Mouse (Mus musculus) neural tube, embryonic 12.5 days (tissue): Measurements from ENCODE around the gene Gm3233. TPM values are rescaled to one million over a fixed set of nuclear protein-coding genes. Genes with fewer than 3 reads are reported as not detected.
"Not testable (repeated sequence)": the region's sequence is repeated elsewhere in the genome, so short reads cannot be mapped to it uniquely, and the experiment has no call there.

ENCODE experiments used
- ATAC-seq: fragments of 200-750 bp; cut with Nextera tagmentation; 2 replicates; pipeline ENCODE4 v1.8.0; 2017; ENCODE audit warnings: low read depth, mild to moderate bottlenecking, moderate TSS enrichment, moderate library complexity; ENCODE audit not compliant: low FRiP score
- H3K27ac ChIP-seq: fragments of 300-500 bp; sonication (generic); 2 replicates; pipeline ENCODE4 v1.5.1; 2016
- H3K27me3 ChIP-seq: fragments of 300-500 bp; sonication (generic); replicated peaks from 2 replicates; pipeline ENCODE4 v1.6.1; 2016; ENCODE audit warnings: mild to moderate bottlenecking
- H3K36me3 ChIP-seq: fragments of 300-500 bp; sonication (generic); 2 replicates; pipeline ENCODE4 v1.6.1; 2016; ENCODE audit warnings: mild to moderate bottlenecking
- H3K4me1 ChIP-seq: fragments of 300-500 bp; sonication (generic); 2 replicates; pipeline ENCODE4 v1.6.1; 2016
- H3K4me2 ChIP-seq: fragments of 300-500 bp; sonication (generic); replicated peaks from 2 replicates; pipeline ENCODE4 v1.6.1; 2016; ENCODE audit warnings: mild to moderate bottlenecking
- H3K4me3 ChIP-seq: fragments of 300-500 bp; sonication (generic); 2 replicates; pipeline ENCODE4 v1.5.1; 2016
- H3K9ac ChIP-seq: fragments of 300-500 bp; sonication (generic); 2 replicates; pipeline ENCODE4 v1.6.1; 2016; ENCODE audit warnings: mild to moderate bottlenecking
- H3K9me3 ChIP-seq: fragments of 300-500 bp; sonication (generic); 2 replicates; pipeline ENCODE4 v1.6.1; 2016; ENCODE audit warnings: mild to moderate bottlenecking
- WGBS: fragments of 180-500 bp; shearing (Covaris S2); methylation state at CpG from one replicate; pipeline ENCODE4 v1.1.7; 2016; 5-methylcytosine and 5-hydroxymethylcytosine counted together
- polyA plus RNA-seq: library from polyadenylated mRNA; unstranded; fragments of >200 nt; fragmentation: Nextera tagmentation; extraction: Ambion mirVana; gene quantifications from 2 replicates; pipeline ENCODE4 v1.2.1, GENCODE M21; 2016

Gene Gm3233
- not detected in 2 replicates for polyA plus RNA-seq

DNA sequence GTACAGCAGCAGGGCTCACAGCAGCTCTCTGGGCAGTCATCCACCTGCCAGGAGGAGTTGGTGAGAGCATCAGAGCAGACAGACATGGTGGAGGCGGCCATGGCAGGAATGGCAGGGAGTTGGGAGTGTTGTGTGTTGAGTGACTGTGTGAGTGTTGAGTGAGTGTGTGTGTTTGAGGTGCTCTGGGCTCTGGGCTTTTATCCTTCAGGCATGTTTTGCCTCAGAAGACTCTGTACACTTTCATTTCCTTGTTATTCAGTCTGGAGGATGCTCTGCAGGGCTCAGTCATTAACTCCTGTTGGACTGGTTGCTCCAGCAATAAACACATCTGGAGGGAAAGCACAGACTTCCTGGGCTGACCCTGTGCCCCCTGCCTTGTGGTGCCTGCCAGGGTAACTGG is at the start of gene Gm3233:
TSS of gene Gm3233 (minus strand) at position 101 of the 400 bp plus-strand sequence.
- WGBS: 40% methylated on average over 1 of the region's 1 CpGs
- H3K9me3 ChIP-seq, H3K9ac ChIP-seq, H3K27ac ChIP-seq, H3K36me3 ChIP-seq, H3K27me3 ChIP-seq, H3K4me1 ChIP-seq, ATAC-seq, H3K4me3 ChIP-seq, H3K4me2 ChIP-seq: not testable (repeated sequence)

DNA sequence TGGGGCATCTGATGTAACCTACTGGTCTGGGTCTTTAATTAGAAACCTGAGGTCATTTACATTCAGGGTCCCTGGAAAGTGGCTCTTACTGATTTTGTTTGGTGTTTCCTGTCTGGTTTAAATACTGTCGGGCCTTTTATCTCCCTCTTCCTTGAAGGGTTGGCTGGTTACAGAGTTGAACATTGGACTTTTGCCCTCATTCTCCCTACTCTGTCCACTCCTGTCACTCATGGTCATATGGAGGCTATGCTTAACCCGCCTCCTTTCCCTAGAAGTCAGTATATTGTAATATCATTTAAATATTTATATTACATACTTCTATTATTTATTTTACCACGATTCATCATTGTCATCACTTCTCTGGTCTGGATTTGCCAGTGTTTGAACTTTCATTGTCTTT is 44.6 kb upstream of the Gm3233 start:
- Histone ChIP-seq H3K4me3 (no peak overlapping the region), H3K4me1 (0 out of 2 replicates have a peak, but pooled peaks cover 2% of the 10 kb centered on the region), H3K9me3 (no peaks in the 10 kb centered on the region), H3K9ac (no peak overlapping the region), H3K27ac (no peak overlapping the region), H3K36me3 (no peaks in the 10 kb centered on the region), H3K4me2 (no peak overlapping the region), H3K27me3 (no peaks in the 10 kb centered on the region)
- 83% methylated on average over 3 of the region's 3 CpGs for WGBS
- no peak for ATAC-seq

DNA sequence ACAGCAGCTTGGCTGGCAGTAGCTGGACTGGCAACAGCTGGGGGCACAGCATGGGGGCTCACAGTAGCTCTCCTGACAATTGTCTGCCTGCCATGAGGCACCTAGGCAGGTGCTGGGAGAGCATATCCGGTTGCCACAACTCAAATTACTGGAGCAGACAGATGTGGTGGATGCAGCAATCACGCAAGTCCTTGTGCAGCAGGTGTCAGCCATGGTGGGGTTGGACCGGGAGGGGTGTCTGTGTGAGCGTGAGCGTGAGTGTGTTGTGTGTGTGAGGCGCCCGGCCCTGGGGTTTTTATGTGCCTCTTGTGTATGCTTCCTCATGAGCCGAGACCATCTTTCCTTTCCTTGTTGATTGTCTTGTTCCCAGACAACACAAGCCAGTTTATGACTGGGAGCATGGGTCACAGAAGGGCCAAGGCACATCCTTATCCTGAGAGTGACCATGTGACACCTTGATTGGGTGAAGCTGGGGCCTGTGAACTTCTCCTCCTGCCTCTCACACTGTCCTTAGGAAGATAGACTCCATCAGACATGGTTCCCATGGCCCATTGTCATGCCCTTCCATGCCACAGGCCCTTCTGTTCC is 39.5 kb upstream of the Gm3233 start, which contains the start of gene Gm19668:
TSS of gene Gm19668 (minus strand) at position 213 of the 588 bp plus-strand sequence.
- no peaks in the 10 kb centered on the region for H3K27me3 ChIP-seq
- H3K9ac ChIP-seq: no peak within 1 kb of the TSS
- peak; percentile 54; the same call in 1 of the 2 replicates for ATAC-seq
- H3K4me1 ChIP-seq: peaks cover 15% of the 10 kb centered on the region
- no peaks in the 10 kb centered on the region for H3K36me3 ChIP-seq
- no peaks in the 10 kb centered on the region for H3K9me3 ChIP-seq
- H3K27ac ChIP-seq: no peak within 1 kb of the TSS
- H3K4me3 ChIP-seq: no peak within 1 kb of the TSS
- H3K4me2 ChIP-seq: no peak within 1 kb of the TSS
- WGBS: 41% methylated on average over 8 of the region's 8 CpGs

DNA sequence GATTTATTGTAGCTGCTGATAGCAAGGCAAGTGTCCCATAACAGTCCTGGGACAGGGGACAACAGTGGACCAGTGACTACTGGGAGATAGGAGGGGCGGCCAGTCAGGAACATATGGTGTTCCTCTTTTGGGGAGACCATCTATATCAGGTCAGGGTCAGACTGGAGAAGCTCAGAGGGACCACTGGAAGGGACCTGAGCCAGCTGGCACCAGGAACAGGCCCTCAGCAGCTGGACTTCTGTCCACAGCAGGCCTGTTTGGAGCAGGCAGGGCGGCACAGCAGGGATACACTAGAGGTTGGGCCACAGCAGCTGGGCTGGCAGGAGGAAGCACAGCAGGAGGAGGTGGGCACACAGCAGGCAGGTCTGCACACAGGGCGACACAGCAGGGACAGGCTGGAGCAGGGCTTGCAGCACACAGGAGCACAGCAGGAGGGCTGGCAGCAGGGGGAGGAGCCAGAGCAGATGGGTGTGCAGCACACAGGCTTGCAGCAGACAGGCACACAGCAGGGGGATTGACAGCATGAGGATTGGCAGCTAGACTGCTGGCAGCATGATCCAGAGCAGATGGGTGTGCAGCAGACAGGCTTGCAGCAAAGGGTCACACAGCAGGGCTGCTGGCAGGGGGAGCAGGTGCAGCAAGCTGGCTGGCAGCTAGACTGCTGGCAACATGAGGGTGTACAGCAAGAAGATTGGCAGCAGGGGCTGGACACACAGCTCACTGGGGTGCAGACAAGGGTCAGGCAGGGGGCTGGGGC is 38.9 kb upstream of the Gm3233 start:
- 0 out of 2 replicates have a peak, but pooled peaks have one; percentile 38 for ATAC-seq
- not testable (repeated sequence) for H3K36me3 ChIP-seq, H3K4me3 ChIP-seq, H3K9ac ChIP-seq, H3K27ac ChIP-seq, H3K27me3 ChIP-seq, H3K9me3 ChIP-seq, H3K4me2 ChIP-seq
- WGBS: 31% methylated on average over 3 of the region's 3 CpGs
- H3K4me1 ChIP-seq: peaks cover 15% of the 10 kb centered on the region

DNA sequence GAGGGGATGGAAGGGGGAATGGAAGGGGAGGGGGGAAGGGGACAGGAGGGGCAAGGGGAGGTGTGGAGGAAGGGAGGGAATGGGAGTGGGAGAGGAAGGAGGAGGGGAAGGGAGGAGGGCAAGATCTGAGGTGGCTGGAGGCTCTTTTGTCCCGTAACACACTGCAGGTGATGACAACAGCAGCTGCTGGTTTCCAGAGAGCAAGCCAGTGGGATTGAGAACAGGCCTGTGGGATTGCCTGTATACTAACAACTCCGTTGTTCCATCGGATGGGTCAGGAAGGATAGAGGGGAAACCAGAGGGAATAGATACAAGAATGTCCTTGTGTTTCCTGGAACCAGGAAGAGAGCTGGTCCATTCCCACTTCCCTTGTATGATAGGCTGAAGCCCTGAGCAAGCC is 38.2 kb upstream of the Gm3233 start:
- Histone ChIP-seq H3K4me3 (no peak overlapping the region), H3K27me3 (no peaks in the 10 kb centered on the region), H3K4me2 (no peak overlapping the region), H3K9me3 (no peaks in the 10 kb centered on the region), H3K36me3 (no peaks in the 10 kb centered on the region), H3K9ac (no peak overlapping the region), H3K27ac (no peak overlapping the region), H3K4me1 (peaks cover 15% of the 10 kb centered on the region)
- ATAC-seq: no peak
- 13% methylated on average over 3 of the region's 3 CpGs for WGBS

DNA sequence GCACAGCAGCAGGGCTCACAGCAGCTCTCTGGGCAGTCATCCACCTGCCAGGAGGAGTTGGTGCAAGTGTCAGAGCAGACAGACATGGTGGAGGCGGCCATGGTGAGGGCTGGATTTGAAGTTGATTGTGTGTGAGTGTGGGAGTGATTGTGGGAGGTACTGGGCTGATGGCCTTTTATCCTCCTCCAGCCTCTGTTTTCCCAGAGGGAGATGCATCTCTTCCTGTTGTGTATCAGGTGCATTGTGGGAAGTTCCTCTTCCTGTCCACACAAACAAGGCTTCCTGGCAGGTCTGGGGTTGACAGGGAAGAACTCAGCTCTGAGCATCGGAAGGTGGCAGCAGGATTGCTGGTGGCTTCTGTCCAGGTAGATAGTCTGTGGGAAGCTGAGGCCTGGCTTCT is 35.5 kb upstream of the Gm3233 start, which contains the start of gene Gm9639:
TSS of gene Gm9639 (minus strand) at position 101 of the 400 bp plus-strand sequence.
- H3K36me3 ChIP-seq: no peaks in the 10 kb centered on the region
- H3K4me1 ChIP-seq: peaks cover 15% of the 10 kb centered on the region
- H3K9ac ChIP-seq: no peak within 1 kb of the TSS
- WGBS: 56% methylated on average over 2 of the region's 2 CpGs
- H3K9me3 ChIP-seq: no peaks in the 10 kb centered on the region
- H3K27ac ChIP-seq: no peak within 1 kb of the TSS
- ATAC-seq: no peak
- H3K4me2 ChIP-seq: no peak within 1 kb of the TSS
- H3K4me3 ChIP-seq: no peak within 1 kb of the TSS
- H3K27me3 ChIP-seq: no peaks in the 10 kb centered on the region

DNA sequence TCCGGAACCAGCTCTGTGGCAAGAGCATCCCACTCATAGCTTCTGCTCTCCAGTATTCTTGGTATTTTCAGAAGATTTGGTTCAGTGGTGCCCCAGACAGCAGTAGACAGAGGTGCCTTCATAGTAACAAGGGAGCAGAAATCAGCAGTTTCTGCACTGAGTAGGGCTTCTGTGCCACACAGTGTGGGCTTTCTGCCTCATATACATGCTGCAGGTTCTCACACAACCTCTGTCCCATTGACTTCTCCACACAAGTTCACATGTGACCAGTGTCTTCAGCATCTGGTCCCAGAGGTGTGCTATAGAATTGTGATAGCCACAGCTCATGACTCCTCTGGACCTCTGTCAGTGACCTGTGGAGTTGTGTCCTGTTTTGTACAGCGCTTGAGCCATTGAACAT is 29.1 kb upstream of the Gm3233 start:
- 76% methylated on average over 2 of the region's 2 CpGs for WGBS
- no peaks in the 10 kb centered on the region for H3K9me3 ChIP-seq
- H3K4me1 ChIP-seq: no peaks in the 10 kb centered on the region
- no peak overlapping the region for H3K27ac ChIP-seq
- H3K36me3 ChIP-seq: no peaks in the 10 kb centered on the region
- no peak overlapping the region for H3K9ac ChIP-seq
- ATAC-seq: no peak
- no peak overlapping the region for H3K4me3 ChIP-seq
- no peaks in the 10 kb centered on the region for H3K27me3 ChIP-seq
- H3K4me2 ChIP-seq: no peak overlapping the region

DNA sequence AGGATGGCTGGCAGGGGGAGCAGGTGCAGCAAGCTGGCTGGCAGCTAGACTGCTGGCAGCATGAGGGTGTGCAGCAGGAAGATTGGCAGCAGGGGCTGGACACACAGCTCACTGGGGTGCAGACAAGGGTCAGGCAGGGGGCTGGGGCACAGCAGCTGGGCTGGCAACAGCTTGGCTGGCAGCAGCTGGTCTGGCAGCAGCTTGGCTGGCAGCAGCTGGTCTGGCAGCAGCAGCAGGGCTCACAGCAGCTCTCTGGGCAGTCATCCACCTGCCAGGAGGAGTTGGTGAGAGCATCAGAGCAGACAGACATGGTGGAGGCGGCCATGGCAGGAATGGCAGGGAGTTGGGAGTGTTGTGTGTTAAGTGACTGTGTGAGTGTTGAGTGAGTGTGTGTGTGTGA is 28.4 kb upstream of the Gm3233 start, which contains the start of gene Gm7137:
TSS of gene Gm7137 (minus strand) at position 325 of the 400 bp plus-strand sequence.
- not testable (repeated sequence) for H3K9ac ChIP-seq, ATAC-seq, H3K27ac ChIP-seq, H3K4me3 ChIP-seq, H3K4me2 ChIP-seq, H3K27me3 ChIP-seq, H3K4me1 ChIP-seq, H3K9me3 ChIP-seq, H3K36me3 ChIP-seq
- 44% methylated on average over 1 of the region's 1 CpGs for WGBS

DNA sequence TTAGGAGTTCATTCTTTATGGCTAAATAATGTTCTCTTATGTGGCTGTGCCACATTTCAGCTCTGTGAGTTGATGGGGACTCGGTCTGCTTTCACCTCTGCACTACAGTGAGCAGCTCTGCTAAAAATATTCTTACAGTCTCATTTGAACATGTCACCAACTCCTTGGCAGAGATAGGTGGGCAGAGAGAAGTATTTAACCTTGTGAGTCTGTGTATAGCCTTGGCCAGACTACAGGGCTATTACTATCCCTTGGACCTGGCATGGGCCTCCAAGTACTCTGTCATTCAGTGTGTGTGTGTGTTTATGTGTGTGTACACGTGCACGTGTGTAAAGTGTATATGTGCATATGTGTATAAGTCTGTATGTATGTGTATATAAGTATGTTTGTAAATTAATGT is 23.9 kb upstream of the Gm3233 start:
- not testable (repeated sequence) for H3K4me1 ChIP-seq, H3K9me3 ChIP-seq, H3K9ac ChIP-seq, H3K4me3 ChIP-seq, H3K27me3 ChIP-seq, H3K4me2 ChIP-seq, H3K36me3 ChIP-seq, H3K27ac ChIP-seq, ATAC-seq
- WGBS: 88% methylated on average over 2 of the region's 3 CpGs

DNA sequence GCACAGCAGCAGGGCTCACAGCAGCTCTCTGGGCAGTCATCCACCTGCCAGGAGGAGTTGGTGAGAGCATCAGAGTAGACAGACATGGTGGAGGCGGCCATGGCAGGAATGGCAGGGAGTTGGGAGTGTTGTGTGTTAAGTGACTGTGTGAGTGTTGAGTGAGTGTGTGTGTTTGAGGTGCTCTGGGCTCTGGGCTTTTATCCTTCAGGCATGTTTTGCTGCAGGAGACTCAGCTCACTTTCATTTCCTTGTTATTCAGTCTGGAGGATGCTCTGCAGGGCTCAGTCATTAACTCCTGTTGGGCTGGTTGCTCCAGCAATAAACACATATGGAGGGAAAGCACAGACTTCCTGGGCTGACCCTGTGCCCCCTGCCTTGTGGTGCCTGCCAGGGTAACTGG is 23.0 kb upstream of the Gm3233 start, which contains the start of gene Gm3250:
TSS of gene Gm3250 (minus strand) at position 101 of the 400 bp plus-strand sequence.
- 50% methylated on average over 1 of the region's 1 CpGs for WGBS
- not testable (repeated sequence) for H3K4me2 ChIP-seq, ATAC-seq, H3K27ac ChIP-seq, H3K4me1 ChIP-seq, H3K36me3 ChIP-seq, H3K9me3 ChIP-seq, H3K9ac ChIP-seq, H3K27me3 ChIP-seq, H3K4me3 ChIP-seq

DNA sequence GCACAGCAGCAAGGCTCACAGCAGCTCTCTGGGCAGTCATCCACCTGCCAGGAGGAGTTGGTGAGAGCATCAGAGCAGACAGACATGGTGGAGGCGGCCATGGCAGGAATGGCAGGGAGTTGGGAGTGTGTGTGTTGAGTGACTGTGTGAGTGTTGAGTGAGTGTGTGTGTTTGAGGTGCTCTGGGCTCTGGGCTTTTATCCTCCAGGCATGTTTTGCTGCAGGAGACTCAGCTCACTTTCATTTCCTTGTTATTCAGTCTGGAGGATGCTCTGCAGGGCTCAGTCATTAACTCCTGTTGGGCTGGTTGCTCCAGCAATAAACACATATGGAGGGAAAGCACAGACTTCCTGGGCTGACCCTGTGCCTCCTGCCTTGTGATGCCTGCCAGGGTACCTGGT is 17.4 kb upstream of the Gm3233 start, which contains the start of gene Gm7138:
TSS of gene Gm7138 (minus strand) at position 101 of the 400 bp plus-strand sequence.
- not testable (repeated sequence) for H3K4me3 ChIP-seq

DNA sequence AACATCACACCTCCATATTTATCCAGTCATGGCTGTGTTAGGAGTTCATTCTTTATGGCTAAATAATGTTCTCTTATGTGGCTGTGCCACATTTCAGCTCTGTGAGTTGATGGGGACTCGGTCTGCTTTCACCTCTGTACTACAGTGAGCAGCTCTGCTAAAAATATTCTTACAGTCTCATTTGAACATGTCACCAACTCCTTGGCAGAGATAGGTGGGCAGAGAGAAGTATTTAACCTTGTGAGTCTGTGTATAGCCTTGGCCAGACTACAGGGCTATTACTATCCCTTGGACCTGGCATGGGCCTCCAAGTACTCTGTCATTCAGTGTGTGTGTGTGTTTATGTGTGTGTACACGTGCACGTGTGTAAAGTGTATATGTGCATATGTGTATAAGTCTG is 12.7 kb upstream of the Gm3233 start:
- not testable (repeated sequence) for H3K4me1 ChIP-seq, ATAC-seq, H3K9me3 ChIP-seq, H3K4me2 ChIP-seq, H3K9ac ChIP-seq, H3K27ac ChIP-seq, H3K36me3 ChIP-seq, H3K4me3 ChIP-seq, H3K27me3 ChIP-seq
- 87% methylated on average over 3 of the region's 3 CpGs for WGBS

More for the DNA sequence above, 17.4 kb upstream of the Gm3233 start, which contains the start of gene Gm7138:
- not testable (repeated sequence) for H3K4me2 ChIP-seq, H3K36me3 ChIP-seq, H3K9me3 ChIP-seq, ATAC-seq, H3K27me3 ChIP-seq, H3K27ac ChIP-seq, H3K4me1 ChIP-seq, H3K9ac ChIP-seq
- WGBS: 76% methylated on average over 1 of the region's 1 CpGs
